Mouse (Mus musculus): Measurements from ENCODE around the gene Lbx1. TPM values are rescaled to one million over a fixed set of nuclear protein-coding genes. Genes with fewer than 3 reads are reported as not detected.

Lbx1 gene
- polyA plus RNA-seq, 1 experiment from 2014 or later, result not detected

- peaks cover 9% of the 10 kb centered on the region for H3K4me1 ChIP-seq (ENCODE audit: control insufficient read depth, insufficient read depth, low read length)
- WGBS, result 90% methylated on average over 1 of the region's 1 CpGs
- ATAC-seq (replicated peaks; ENCODE audit: extremely low read depth, insufficient read depth, low FRiP score), result no peak
These were observed 26.4 kb downstream of the Lbx1 start for GRCm38 (mm10) chr19:45209191-45209590.

DNA sequence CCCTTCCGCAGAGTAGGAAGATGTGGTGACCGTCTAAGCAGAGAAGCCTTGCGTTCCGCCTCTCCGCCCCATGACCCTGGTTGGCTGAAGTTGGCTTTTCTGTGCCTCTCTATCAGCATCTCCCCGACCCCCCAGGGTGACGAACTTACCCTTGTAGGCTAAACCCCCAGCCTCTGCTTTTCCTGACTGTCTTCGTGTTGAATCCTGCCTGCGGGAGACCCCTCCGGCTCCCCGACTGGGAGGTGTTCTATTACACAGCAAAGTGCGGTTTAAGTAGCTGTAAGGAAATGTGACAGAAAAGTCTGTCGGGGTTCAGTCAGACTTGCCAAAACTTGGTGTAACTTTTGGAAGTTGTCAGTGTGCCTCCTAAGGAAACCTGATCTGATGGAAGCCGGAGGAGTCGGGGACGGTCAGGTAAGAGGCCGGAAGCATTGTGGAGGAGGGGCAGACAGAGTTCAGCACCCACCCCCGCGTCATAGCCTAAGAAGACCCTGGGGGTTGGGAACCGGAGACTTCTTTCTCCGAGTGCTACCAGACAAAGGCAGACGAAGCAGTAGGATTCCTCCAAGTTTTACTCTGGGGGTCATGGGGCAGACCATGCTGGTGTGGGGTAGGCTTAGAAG, 27.1 kb downstream of the Lbx1 start:
- WGBS, result 13% methylated on average over 22 of the region's 22 CpGs
- 0 out of 2 replicates have a peak, but pooled peaks have one; percentile 4 for ATAC-seq (replicated peaks; ENCODE audit: extremely low read depth, insufficient read depth, low FRiP score)
- H3K9me3 ChIP-seq (replicated peaks; ENCODE audit: control insufficient read depth, low read length), result no peaks in the 10 kb centered on the region
- no peaks in the 10 kb centered on the region for H3K27me3 ChIP-seq (ENCODE audit: control insufficient read depth, insufficient read depth, low read length)
- peak overlapping the region; percentile 63 for H3K4me2 ChIP-seq (ENCODE audit: low read depth, low read length)
- peaks cover 9% of the 10 kb centered on the region for H3K4me1 ChIP-seq (ENCODE audit: control insufficient read depth, insufficient read depth, low read length)
- H3K4me3 ChIP-seq (ENCODE audit: low read length), result peak overlapping the region; percentile 45
- H3K27ac ChIP-seq (ENCODE audit: low read length), result peak overlapping the region; percentile 65
- peak overlapping the region; percentile 43 for H3K9ac ChIP-seq (ENCODE audit: low read length)
- H3K36me3 ChIP-seq (ENCODE audit: control insufficient read depth, insufficient read depth), result no peaks in the 10 kb centered on the region

More at GRCm38 (mm10) chr19:45209191-45209590, 26.4 kb downstream of the Lbx1 start:
- no peaks in the 10 kb centered on the region for H3K9me3 ChIP-seq (replicated peaks; ENCODE audit: control insufficient read depth, low read length)
- H3K4me2 ChIP-seq (ENCODE audit: low read depth, low read length), result no peak overlapping the region
- no peak overlapping the region for H3K27ac ChIP-seq (ENCODE audit: low read length)
- H3K4me3 ChIP-seq (ENCODE audit: low read length), result no peak overlapping the region
- no peaks in the 10 kb centered on the region for H3K36me3 ChIP-seq (ENCODE audit: control insufficient read depth, insufficient read depth)
- H3K27me3 ChIP-seq (ENCODE audit: control insufficient read depth, insufficient read depth, low read length), result no peaks in the 10 kb centered on the region
- H3K9ac ChIP-seq (ENCODE audit: low read length), result no peak overlapping the region

DNA sequence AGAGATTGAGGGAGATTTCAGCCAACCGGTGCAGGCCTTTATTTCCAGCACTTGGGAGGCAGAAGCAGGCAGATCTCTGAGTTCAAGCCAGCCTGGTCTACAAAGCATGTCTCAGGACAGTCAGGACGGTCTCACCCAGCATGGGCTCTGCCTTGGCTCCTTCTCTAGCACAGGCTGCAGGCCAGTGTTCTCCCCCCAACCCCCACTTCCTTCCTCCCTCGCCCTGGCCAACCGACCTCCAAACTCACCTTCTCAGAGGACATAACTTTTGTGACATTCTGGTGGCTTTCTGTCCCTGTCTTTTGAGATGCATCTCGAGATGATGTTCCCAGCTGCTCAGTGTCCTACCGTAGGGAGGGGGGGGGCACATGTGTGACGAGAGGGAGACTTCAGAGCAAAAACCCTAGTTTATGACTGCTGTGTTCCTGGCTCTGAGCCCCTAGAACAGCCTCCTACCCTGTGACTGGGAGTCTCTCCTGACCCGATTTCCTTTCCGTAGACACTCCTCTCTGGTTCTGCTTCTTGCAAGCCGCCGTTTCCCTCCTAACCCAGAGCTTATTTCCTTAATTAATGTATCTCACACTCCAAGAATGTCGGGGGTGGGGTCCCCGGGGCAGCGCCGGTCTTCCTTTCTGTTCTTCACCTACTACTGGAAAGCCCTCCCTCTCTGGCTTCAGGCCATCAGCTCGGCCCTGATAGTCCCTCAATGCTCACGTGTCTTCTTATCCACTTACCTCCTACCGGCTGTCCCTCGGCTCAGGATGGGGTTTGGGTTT, 27.8 kb downstream of the Lbx1 start:
- peak; percentile 90 for ATAC-seq (replicated peaks; ENCODE audit: extremely low read depth, insufficient read depth, low FRiP score)
- Histone ChIP-seq H3K27ac (ENCODE audit: low read length) (peak overlapping the region; percentile 68), H3K4me3 (ENCODE audit: low read length) (peak overlapping the region; percentile 45), H3K27me3 (ENCODE audit: control insufficient read depth, insufficient read depth, low read length) (no peaks in the 10 kb centered on the region), H3K4me2 (ENCODE audit: low read depth, low read length) (peak overlapping the region; percentile 63), H3K4me1 (ENCODE audit: control insufficient read depth, insufficient read depth, low read length) (peaks cover 9% of the 10 kb centered on the region), H3K9ac (ENCODE audit: low read length) (peak overlapping the region; percentile 43), H3K36me3 (ENCODE audit: control insufficient read depth, insufficient read depth) (no peaks in the 10 kb centered on the region), H3K9me3 (replicated peaks; ENCODE audit: control insufficient read depth, low read length) (no peaks in the 10 kb centered on the region)
- WGBS, result 22% methylated on average over 19 of the region's 19 CpGs

GRCm38 (mm10) chr19:45207153-45207552, 28.5 kb downstream of the Lbx1 start:
- peaks cover 3% of the 10 kb centered on the region; the same call in 1 of the 2 replicates for H3K9me3 ChIP-seq (replicated peaks; ENCODE audit: control insufficient read depth, low read length)
- no peak overlapping the region for H3K9ac ChIP-seq (ENCODE audit: low read length)
- no peaks in the 10 kb centered on the region for H3K36me3 ChIP-seq (ENCODE audit: control insufficient read depth, insufficient read depth)
- H3K27ac ChIP-seq (ENCODE audit: low read length), result peak overlapping the region; percentile 68
- no peaks in the 10 kb centered on the region for H3K27me3 ChIP-seq (ENCODE audit: control insufficient read depth, insufficient read depth, low read length)
- H3K4me3 ChIP-seq (ENCODE audit: low read length), result no peak overlapping the region
- no peak overlapping the region for H3K4me2 ChIP-seq (ENCODE audit: low read depth, low read length)
- no peak for ATAC-seq (replicated peaks; ENCODE audit: extremely low read depth, insufficient read depth, low FRiP score)
- H3K4me1 ChIP-seq (ENCODE audit: control insufficient read depth, insufficient read depth, low read length), result peaks cover 9% of the 10 kb centered on the region
- 93% methylated on average over 15 of the region's 15 CpGs for WGBS

DNA sequence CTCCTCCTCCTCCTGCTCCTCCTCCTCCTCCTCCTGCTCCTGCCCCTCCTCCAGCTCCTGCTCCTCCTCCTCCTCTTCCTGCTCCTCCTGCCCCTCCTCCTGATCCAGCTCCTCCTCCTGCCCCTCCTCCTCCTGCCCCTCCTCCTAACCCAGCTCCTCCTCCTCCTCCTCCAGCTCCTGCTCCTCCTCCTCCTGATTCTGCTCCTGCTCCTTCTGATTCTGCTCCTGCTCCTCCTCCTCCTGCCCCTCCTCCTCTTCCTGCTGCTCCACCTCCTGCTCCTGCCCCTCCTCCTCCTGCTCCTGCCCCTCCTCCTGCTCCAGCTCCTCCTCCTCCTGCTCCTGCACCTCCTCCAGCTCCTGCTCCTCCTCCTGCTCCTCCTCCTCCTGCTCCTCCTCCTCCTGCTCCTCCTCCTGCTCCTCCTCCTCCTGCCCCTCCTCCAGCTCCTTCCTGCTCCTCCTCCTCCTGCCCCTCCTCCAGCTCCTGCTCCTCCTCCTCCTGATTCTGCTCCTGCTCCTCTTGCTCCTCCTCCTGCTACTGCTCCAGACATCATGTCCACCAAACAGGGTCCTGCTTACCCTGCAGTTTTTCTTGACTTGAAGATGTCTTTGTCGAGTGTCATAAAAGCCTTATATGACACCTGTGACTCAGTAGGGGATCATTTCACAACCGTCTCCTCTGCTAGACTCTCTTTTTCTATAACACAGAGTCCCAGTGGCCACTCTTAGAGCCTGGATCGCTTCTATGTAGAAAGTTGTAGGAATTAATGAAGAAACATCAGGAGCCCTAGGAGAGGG, 30.1 kb downstream of the Lbx1 start:
- Histone ChIP-seq H3K9me3 (replicated peaks; ENCODE audit: control insufficient read depth, low read length) (peaks cover 3% of the 10 kb centered on the region; the same call in 1 of the 2 replicates), H3K27ac (ENCODE audit: low read length) (no peak overlapping the region), H3K9ac (ENCODE audit: low read length) (no peak overlapping the region), H3K27me3 (ENCODE audit: control insufficient read depth, insufficient read depth, low read length) (no peaks in the 10 kb centered on the region), H3K4me2 (ENCODE audit: low read depth, low read length) (no peak overlapping the region), H3K36me3 (ENCODE audit: control insufficient read depth, insufficient read depth) (no peaks in the 10 kb centered on the region), H3K4me3 (ENCODE audit: low read length) (no peak overlapping the region), H3K4me1 (ENCODE audit: control insufficient read depth, insufficient read depth, low read length) (peaks cover 9% of the 10 kb centered on the region)
- 82% methylated on average over 3 of the region's 3 CpGs for WGBS
- ATAC-seq (replicated peaks; ENCODE audit: extremely low read depth, insufficient read depth, low FRiP score), result no peak

- Histone ChIP-seq H3K9ac (ENCODE audit: low read length) (no peak overlapping the region), H3K4me1 (ENCODE audit: control insufficient read depth, insufficient read depth, low read length) (no peaks in the 10 kb centered on the region), H3K9me3 (replicated peaks; ENCODE audit: control insufficient read depth, low read length) (peaks cover 8% of the 10 kb centered on the region), H3K4me2 (ENCODE audit: low read depth, low read length) (no peak overlapping the region), H3K27ac (ENCODE audit: low read length) (no peak overlapping the region), H3K27me3 (ENCODE audit: control insufficient read depth, insufficient read depth, low read length) (no peaks in the 10 kb centered on the region), H3K4me3 (ENCODE audit: low read length) (no peak overlapping the region), H3K36me3 (ENCODE audit: control insufficient read depth, insufficient read depth) (no peaks in the 10 kb centered on the region)
- ATAC-seq (replicated peaks; ENCODE audit: extremely low read depth, insufficient read depth, low FRiP score), result no peak
- WGBS, result 85% methylated on average over 8 of the region's 8 CpGs
These were observed 38.6 kb downstream of the Lbx1 start for GRCm38 (mm10) chr19:45196967-45197366.

GRCm38 (mm10) chr19:45194651-45195050, 41.0 kb downstream of the Lbx1 start:
- Histone ChIP-seq H3K9me3 (replicated peaks; ENCODE audit: control insufficient read depth, low read length) (peaks cover 8% of the 10 kb centered on the region), H3K4me2 (ENCODE audit: low read depth, low read length) (no peak overlapping the region), H3K27ac (ENCODE audit: low read length) (no peak overlapping the region), H3K36me3 (ENCODE audit: control insufficient read depth, insufficient read depth) (no peaks in the 10 kb centered on the region), H3K4me3 (ENCODE audit: low read length) (no peak overlapping the region), H3K4me1 (ENCODE audit: control insufficient read depth, insufficient read depth, low read length) (no peaks in the 10 kb centered on the region), H3K9ac (ENCODE audit: low read length) (no peak overlapping the region), H3K27me3 (ENCODE audit: control insufficient read depth, insufficient read depth, low read length) (no peaks in the 10 kb centered on the region)
- WGBS, result 41% methylated on average over 4 of the region's 4 CpGs
- ATAC-seq (replicated peaks; ENCODE audit: extremely low read depth, insufficient read depth, low FRiP score), result no peak

Data from heart, embryonic 16.5 days (tissue).